Mouse (Mus musculus) bone marrow macrophage, adult 2 months (primary cell): ENCODE results near the gene Tmem102.

ENCODE experiments used
- CTCF ChIP-seq: IDR thresholded peaks from 2 replicates; pipeline ENCODE4 v1.5.1; 2012; ENCODE audit warnings: low read depth, mild to moderate bottlenecking, low read length, moderate library complexity
- POLR2A ChIP-seq: IDR thresholded peaks from 2 replicates; pipeline ENCODE4 v1.6.1; 2012; ENCODE audit warnings: mild to moderate bottlenecking, low read depth, low read length, borderline replicate concordance

- TF ChIP-seq CTCF = no peak
- no peak for TF ChIP-seq POLR2A
Observed at GRCm38 (mm10) chr11:69854680-69855079, 49.3 kb upstream of the Tmem102 start.
